Mouse (Mus musculus) liver, embryonic 13.5 days (tissue): ENCODE data around the gene Ninl. TPM values are rescaled to one million over a fixed set of nuclear protein-coding genes. Genes with fewer than 3 reads are reported as not detected.

Experiments used
- ATAC-seq: fragments of 200-750 bp; cut with Nextera tagmentation; 2 replicates; pipeline ENCODE4 v1.8.0; 2017; ENCODE audit warnings: low read depth, mild to moderate bottlenecking, moderate number of reproducible peaks, moderate library complexity
- DNase-seq: peaks from one replicate; pipeline ENCODE4 v3.0.0; 2022
- H3K27ac ChIP-seq: fragments of 300-500 bp; sonication (generic); 2 replicates; pipeline ENCODE4 v1.5.1; 2015; ENCODE audit warnings: moderate library complexity, mild to moderate bottlenecking, inconsistent platforms
- H3K27me3 ChIP-seq: fragments of 300-500 bp; sonication (generic); 2 replicates; pipeline ENCODE4 v1.6.1; 2015; ENCODE audit warnings: mild to moderate bottlenecking, inconsistent platforms
- H3K36me3 ChIP-seq: fragments of 300-500 bp; sonication (generic); 2 replicates; pipeline ENCODE4 v1.6.1; 2015; ENCODE audit warnings: mild to moderate bottlenecking, inconsistent platforms
- H3K4me1 ChIP-seq: fragments of 300-500 bp; sonication (generic); replicated peaks from 2 replicates; pipeline ENCODE4 v1.6.1; 2015; ENCODE audit warnings: inconsistent platforms
- H3K4me2 ChIP-seq: fragments of 300-500 bp; sonication (generic); 2 replicates; pipeline ENCODE4 v1.6.1; 2015; ENCODE audit warnings: inconsistent platforms, mild to moderate bottlenecking, moderate library complexity
- H3K4me3 ChIP-seq: fragments of 300-500 bp; sonication (generic); replicated peaks from 2 replicates; pipeline ENCODE4 v1.5.1; 2015; ENCODE audit warnings: mild to moderate bottlenecking, inconsistent platforms
- H3K9ac ChIP-seq: fragments of 300-500 bp; sonication (generic); 2 replicates; pipeline ENCODE4 v1.6.1; 2015; ENCODE audit warnings: mild to moderate bottlenecking, inconsistent platforms
- H3K9me3 ChIP-seq: fragments of 300-500 bp; sonication (generic); replicated peaks from 2 replicates; pipeline ENCODE4 v1.6.1; 2016; ENCODE audit warnings: inconsistent platforms
- WGBS: fragments of 180-500 bp; shearing (Covaris S2); methylation state at CpG from one replicate; pipeline ENCODE4 v1.1.7; 2015; ENCODE audit not compliant: insufficient replicate concordance; 5-methylcytosine and 5-hydroxymethylcytosine counted together
- polyA plus RNA-seq: library from polyadenylated mRNA; unstranded; fragments of >200 nt; fragmentation: Nextera tagmentation; extraction: Ambion mirVana; gene quantifications from 2 replicates; pipeline ENCODE4 v1.2.1, GENCODE M21; 2015

Gene Ninl
- polyA plus RNA-seq, 1 experiment from 2014 or later, result 10.6 TPM

- Histone ChIP-seq H3K4me3 (no peak overlapping the region), H3K4me1 (peaks cover 30% of the 10 kb centered on the region), H3K27ac (no peak overlapping the region), H3K9ac (no peak overlapping the region), H3K27me3 (no peaks in the 10 kb centered on the region), H3K9me3 (no peaks in the 10 kb centered on the region), H3K4me2 (no peak overlapping the region), H3K36me3 (peaks cover 74% of the 10 kb centered on the region)
- WGBS, result 82% methylated on average over 8 of the region's 8 CpGs
- ATAC-seq (no peak), DNase-seq (no peak)
Observed at GRCm38 (mm10) chr2:150973401-150974115, 65.6 kb downstream of the Ninl start.

- Histone ChIP-seq H3K9ac (no peak overlapping the region), H3K4me3 (no peak overlapping the region), H3K4me1 (peaks cover 21% of the 10 kb centered on the region), H3K27me3 (no peaks in the 10 kb centered on the region), H3K4me2 (no peak overlapping the region), H3K36me3 (peaks cover 77% of the 10 kb centered on the region), H3K9me3 (no peaks in the 10 kb centered on the region), H3K27ac (no peak overlapping the region)
- 91% methylated on average over 3 of the region's 3 CpGs for WGBS
- ATAC-seq, result no peak
- no peak for DNase-seq
Observed at GRCm38 (mm10) chr2:150972681-150973080, 66.5 kb downstream of the Ninl start.

- H3K9ac ChIP-seq, result no peak overlapping the region
- no peaks in the 10 kb centered on the region for H3K27me3 ChIP-seq
- H3K27ac ChIP-seq, result no peak overlapping the region
- no peak overlapping the region for H3K4me3 ChIP-seq
- H3K4me1 ChIP-seq, result peaks cover 13% of the 10 kb centered on the region
- ATAC-seq (no peak), DNase-seq (no peak)
- peaks cover 84% of the 10 kb centered on the region for H3K36me3 ChIP-seq
- 89% methylated on average over 7 of the region's 7 CpGs for WGBS
- no peaks in the 10 kb centered on the region for H3K9me3 ChIP-seq
- no peak overlapping the region for H3K4me2 ChIP-seq
Observed at GRCm38 (mm10) chr2:150971856-150972255, 67.3 kb downstream of the Ninl start.

DNA sequence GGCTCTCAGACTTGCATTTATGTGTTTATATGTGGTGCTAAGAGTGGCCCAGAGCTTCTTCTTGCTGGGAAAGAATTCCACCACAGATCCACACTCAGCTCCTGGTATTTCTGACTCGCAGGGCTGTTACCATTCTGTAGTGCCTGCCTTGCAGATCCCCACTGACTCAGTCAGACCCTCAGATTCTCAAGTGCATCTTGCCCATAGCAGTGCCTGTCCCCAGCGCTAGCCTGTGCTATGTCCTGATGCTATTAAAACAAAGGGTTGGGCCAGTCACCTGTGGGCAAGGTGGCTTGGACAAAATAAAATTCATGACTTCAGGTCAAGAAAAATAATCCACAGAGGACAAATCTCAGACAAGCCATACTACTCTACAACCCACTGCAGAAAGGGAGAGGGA, 70.0 kb downstream of the Ninl start:
- Histone ChIP-seq H3K36me3 (peaks cover 83% of the 10 kb centered on the region), H3K4me1 (no peaks in the 10 kb centered on the region), H3K4me3 (no peak overlapping the region), H3K9me3 (no peaks in the 10 kb centered on the region), H3K27ac (no peak overlapping the region), H3K4me2 (no peak overlapping the region), H3K9ac (no peak overlapping the region), H3K27me3 (no peaks in the 10 kb centered on the region)
- ATAC-seq, result no peak
- DNase-seq, result no peak
- 90% methylated on average over 2 of the region's 2 CpGs for WGBS

GRCm38 (mm10) chr2:150967491-150967890, 71.7 kb downstream of the Ninl start:
- Histone ChIP-seq H3K36me3 (peaks cover 76% of the 10 kb centered on the region), H3K27ac (no peak overlapping the region), H3K4me2 (no peak overlapping the region), H3K27me3 (no peaks in the 10 kb centered on the region), H3K9me3 (no peaks in the 10 kb centered on the region), H3K9ac (no peak overlapping the region), H3K4me3 (no peak overlapping the region), H3K4me1 (no peaks in the 10 kb centered on the region)
- ATAC-seq (no peak), DNase-seq (no peak)
- 89% methylated on average over 2 of the region's 2 CpGs for WGBS

GRCm38 (mm10) chr2:150965951-150966350, 73.2 kb downstream of the Ninl start:
- H3K4me1 ChIP-seq, result no peaks in the 10 kb centered on the region
- H3K27me3 ChIP-seq, result no peaks in the 10 kb centered on the region
- WGBS, result 78% methylated on average over 10 of the region's 10 CpGs
- no peaks in the 10 kb centered on the region for H3K9me3 ChIP-seq
- no peak overlapping the region for H3K27ac ChIP-seq
- H3K4me2 ChIP-seq, result no peak overlapping the region
- DNase-seq (no peak), ATAC-seq (no peak)
- H3K9ac ChIP-seq, result no peak overlapping the region
- H3K36me3 ChIP-seq, result peaks cover 72% of the 10 kb centered on the region
- H3K4me3 ChIP-seq, result no peak overlapping the region

GRCm38 (mm10) chr2:150964641-150965040, 74.5 kb downstream of the Ninl start:
- Histone ChIP-seq H3K27me3 (no peaks in the 10 kb centered on the region), H3K27ac (no peak overlapping the region), H3K36me3 (peaks cover 71% of the 10 kb centered on the region), H3K4me3 (no peak overlapping the region), H3K9ac (no peak overlapping the region), H3K4me1 (no peaks in the 10 kb centered on the region), H3K9me3 (no peaks in the 10 kb centered on the region), H3K4me2 (no peak overlapping the region)
- ATAC-seq, result no peak
- 80% methylated on average over 3 of the region's 3 CpGs for WGBS
- no peak for DNase-seq

GRCm38 (mm10) chr2:150963246-150963645, 75.9 kb downstream of the Ninl start:
- H3K4me3 ChIP-seq, result no peak overlapping the region
- H3K9me3 ChIP-seq, result no peaks in the 10 kb centered on the region
- no peak overlapping the region for H3K9ac ChIP-seq
- DNase-seq (no peak), ATAC-seq (no peak)
- WGBS, result 89% methylated on average over 3 of the region's 3 CpGs
- H3K4me1 ChIP-seq, result no peaks in the 10 kb centered on the region
- H3K27ac ChIP-seq, result no peak overlapping the region
- no peaks in the 10 kb centered on the region for H3K27me3 ChIP-seq
- peaks cover 73% of the 10 kb centered on the region for H3K36me3 ChIP-seq
- H3K4me2 ChIP-seq, result no peak overlapping the region

DNA sequence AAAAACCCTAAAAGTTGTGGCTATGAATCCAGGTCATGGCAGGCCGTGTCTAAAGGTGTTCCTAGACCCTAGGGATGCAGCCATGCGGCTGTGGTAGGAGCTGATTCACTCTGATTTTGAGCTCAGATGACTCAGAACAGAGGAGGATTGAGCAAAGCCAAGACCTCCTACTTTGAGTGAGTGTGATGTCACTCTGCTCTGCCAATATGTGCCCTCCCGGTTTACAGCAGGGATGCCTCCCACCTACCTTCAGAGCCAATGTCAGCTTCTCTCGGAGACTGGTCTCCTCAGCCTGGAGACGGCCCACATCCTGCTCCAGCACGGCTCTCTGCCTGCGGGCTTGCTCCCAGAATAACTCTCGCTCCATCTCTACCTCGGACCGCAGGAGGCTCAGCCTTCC, 79.7 kb downstream of the Ninl start:
- Histone ChIP-seq H3K27ac (no peak overlapping the region), H3K36me3 (peaks cover 76% of the 10 kb centered on the region), H3K4me1 (no peaks in the 10 kb centered on the region), H3K27me3 (no peaks in the 10 kb centered on the region), H3K9me3 (no peaks in the 10 kb centered on the region), H3K4me3 (no peak overlapping the region), H3K4me2 (no peak overlapping the region), H3K9ac (no peak overlapping the region)
- ATAC-seq (no peak), DNase-seq (no peak)
- WGBS, result 90% methylated on average over 10 of the region's 10 CpGs

- Histone ChIP-seq H3K36me3 (peaks cover 84% of the 10 kb centered on the region), H3K4me1 (no peaks in the 10 kb centered on the region), H3K4me2 (no peak overlapping the region), H3K27ac (no peak overlapping the region), H3K9me3 (no peaks in the 10 kb centered on the region), H3K27me3 (no peaks in the 10 kb centered on the region), H3K9ac (no peak overlapping the region), H3K4me3 (no peak overlapping the region)
- ATAC-seq, result no peak
- 91% methylated on average over 1 of the region's 1 CpGs for WGBS
- no peak for DNase-seq
Observed at GRCm38 (mm10) chr2:150955859-150956258, 83.3 kb downstream of the Ninl start.

DNA sequence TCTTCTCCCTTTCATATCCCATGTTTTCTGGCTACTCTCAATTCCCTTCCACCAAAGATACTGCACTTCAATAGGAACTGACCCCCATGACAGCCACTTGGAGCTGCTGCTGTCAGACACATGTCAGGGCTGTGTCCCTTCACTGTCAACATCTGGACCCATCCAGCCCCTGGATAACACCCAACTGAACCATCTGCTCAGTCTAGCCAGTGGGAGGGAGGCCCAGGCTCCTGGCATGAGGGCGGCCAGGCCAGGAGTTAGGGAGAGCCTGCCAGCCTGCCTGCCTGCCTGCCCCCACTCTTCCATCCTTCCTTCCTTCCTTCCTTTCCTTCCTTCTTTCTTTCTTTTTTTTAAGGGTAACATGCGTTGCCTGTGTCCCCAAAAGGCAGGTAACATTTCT, 88.0 kb downstream of the Ninl start:
- peaks cover 75% of the 10 kb centered on the region for H3K36me3 ChIP-seq

DNA sequence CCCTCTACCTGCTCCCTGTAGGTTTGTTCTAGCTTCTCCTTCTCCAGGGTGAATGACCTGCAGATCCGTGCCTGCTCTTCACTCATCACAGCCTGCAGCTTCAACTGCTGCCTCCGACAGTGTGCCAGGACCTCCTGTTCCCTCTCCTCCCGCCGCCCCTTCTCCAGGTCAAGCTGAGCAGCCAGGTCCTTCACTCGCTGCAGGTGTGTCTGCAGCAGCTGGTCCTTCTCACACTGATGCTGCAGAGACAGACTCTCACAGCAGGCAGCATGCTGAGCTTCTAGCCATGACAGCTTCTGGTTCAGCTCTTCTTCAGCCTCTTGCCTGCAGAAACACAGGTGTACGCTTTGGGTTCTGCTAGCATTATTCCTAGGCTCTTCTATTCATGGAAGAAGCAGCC, 89.1 kb downstream of the Ninl start:
- Histone ChIP-seq H3K27ac (no peak overlapping the region), H3K4me1 (no peaks in the 10 kb centered on the region), H3K4me3 (no peak overlapping the region), H3K9ac (no peak overlapping the region), H3K4me2 (no peak overlapping the region), H3K9me3 (no peaks in the 10 kb centered on the region), H3K27me3 (no peaks in the 10 kb centered on the region), H3K36me3 (peaks cover 68% of the 10 kb centered on the region)
- 88% methylated on average over 6 of the region's 6 CpGs for WGBS
- no peak for ATAC-seq
- DNase-seq, result no peak

More for the DNA sequence above, 88.0 kb downstream of the Ninl start:
- no peak overlapping the region for H3K4me3 ChIP-seq
- H3K4me1 ChIP-seq, result no peaks in the 10 kb centered on the region
- H3K4me2 ChIP-seq, result no peak overlapping the region
- no peak overlapping the region for H3K9ac ChIP-seq
- no peaks in the 10 kb centered on the region for H3K27me3 ChIP-seq
- no peaks in the 10 kb centered on the region for H3K9me3 ChIP-seq
- no peak for DNase-seq
- ATAC-seq, result no peak
- no peak overlapping the region for H3K27ac ChIP-seq
- WGBS, result 81% methylated on average over 2 of the region's 2 CpGs
